Mouse (Mus musculus) olfactory bulb, adult 2 months (tissue): ENCODE measurements at regions not wholly inside any gene's neighbourhood (a gene's known extent, or its start where the extent isn't known, plus 50 kb on each side); places are given as distances from the start of the nearest gene placed in this dataset.

Experiments used
- CTCF ChIP-seq: fragments of 200-500 bp; IDR thresholded peaks from 2 replicates; pipeline ENCODE4 v1.5.1; 2012; ENCODE audit warnings: low read depth, mild to moderate bottlenecking, low read length, moderate library complexity; ENCODE audit not compliant: insufficient read depth
- POLR2A ChIP-seq: fragments of 200-500 bp; IDR thresholded peaks from 2 replicates; pipeline ENCODE4 v1.6.1; 2012; ENCODE audit warnings: mild to moderate bottlenecking, low read depth, low read length, moderate library complexity; ENCODE audit not compliant: insufficient read depth

DNA sequence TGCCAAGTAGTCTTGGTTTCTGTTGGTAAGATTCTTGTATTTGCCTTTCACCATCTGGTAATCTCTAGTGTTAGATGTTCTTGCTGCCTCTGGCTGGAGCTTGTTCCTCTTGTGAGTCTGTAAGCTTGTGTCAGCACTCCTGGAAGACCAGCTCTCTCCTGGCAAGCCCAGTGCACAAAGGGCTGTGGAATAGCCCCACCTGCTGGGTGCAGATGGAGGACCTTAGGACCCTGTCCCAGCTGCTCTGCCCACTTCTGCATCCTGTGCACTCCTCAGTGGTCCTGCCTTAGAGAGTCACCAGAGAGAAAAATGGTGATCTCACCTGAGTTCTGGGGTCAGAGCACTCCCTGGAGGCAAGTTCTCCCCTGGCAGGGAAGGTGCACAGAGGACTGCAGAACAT lies 387.2 kb downstream of the Tns1 start:
- TF ChIP-seq CTCF: no peak
- no peak for TF ChIP-seq POLR2A
